Mouse (Mus musculus) urinary bladder, adult 2 months (tissue): Measurements from ENCODE around the gene Mthfd2. TPM values are rescaled to one million over a fixed set of nuclear protein-coding genes. Genes with fewer than 3 reads are reported as not detected.

Experiments used
- DNase-seq: peaks from one replicate; pipeline ENCODE4 v3.0.0; 2022; ENCODE audit warnings: low spot score
- polyA plus RNA-seq: library from polyadenylated mRNA; depleted of rRNA; stranded (reverse); fragments of >200 nt; gene quantifications from 2 replicates; pipeline ENCODE4 v1.2.3, GENCODE M21; 2012; rRNA removed

Mthfd2 gene
- polyA plus RNA-seq, 1 experiment: 4.4 TPM

DNA sequence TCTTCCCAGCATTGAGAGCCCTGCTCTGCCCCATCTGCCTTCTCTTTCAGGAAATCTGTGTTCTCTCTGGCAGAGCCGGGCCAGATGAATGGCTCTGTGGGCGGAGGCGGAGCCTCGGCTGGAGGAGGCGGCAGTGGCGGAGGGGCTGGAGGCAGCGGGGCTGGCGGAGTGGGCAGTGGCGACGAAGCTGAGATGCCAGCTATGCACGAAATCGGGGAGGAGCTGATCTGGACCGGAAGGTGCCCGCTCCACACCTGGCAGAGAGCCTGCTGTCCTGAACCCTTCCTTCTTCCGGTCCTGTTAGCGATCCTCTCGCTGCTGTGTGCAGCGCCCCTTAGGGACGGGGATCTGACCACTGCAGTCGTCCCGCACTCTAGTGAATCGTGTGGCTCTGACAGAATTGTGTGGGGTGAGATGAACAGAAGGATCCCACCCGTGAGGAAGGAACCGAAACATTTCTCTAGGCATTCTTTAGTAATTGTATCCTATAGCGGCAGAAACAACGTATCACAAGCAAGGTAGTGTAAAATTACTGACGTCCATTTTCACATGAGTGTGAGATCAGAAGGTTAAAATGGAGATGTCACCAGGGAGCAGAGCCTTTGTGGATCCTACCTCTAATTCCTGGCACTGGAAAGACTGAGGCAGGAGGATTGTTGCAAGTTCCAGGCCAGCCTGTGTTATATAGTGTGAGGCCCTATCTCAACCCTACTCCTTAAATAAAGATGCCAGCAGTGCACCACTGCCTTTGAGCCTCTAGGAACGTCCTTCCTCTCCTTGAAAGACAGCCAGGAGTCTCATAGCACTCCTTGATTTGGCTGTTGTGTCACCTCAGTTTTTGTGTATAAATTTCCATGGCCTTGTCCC is 57.3 kb downstream of the Mthfd2 start:
- DNase-seq: peak; percentile 67

DNA sequence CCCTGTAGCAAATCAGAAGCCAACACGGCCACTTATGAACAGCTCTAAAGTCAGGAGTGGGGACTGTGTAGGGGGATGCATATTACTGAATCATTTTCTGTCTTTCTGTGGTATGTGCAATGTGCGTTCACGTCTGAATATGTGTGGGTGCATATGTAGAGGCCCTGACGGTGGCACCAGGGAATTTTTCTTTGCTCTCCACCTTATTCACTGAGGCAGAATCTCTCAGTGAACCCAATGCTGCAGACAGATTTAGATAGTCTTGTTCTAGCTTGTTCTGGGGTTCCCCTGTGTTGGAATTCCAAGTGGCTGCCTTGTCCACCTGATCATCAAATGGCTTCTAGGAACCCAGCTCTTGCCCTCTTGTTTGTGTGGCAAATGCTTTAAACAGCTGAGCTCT is 58.1 kb downstream of the Mthfd2 start:
- DNase-seq: no peak

DNA sequence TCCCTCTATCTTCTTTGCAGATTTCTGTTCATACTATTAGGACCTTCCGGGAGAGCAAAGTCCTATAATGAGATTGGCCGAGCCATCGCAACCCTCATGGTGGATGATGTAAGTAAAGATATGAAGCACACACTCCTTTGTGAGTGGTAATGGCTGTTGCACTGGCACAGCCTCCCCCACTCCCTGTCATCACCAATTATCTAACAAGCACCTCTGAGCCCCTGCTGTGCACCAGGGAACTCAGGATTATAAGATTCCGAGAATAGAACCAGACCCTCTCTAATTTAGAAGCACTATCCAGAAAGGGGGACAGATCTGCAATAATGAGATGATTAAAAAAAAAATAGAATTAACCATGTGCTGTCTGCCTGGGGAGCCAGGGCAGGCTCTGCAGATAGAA is 60.1 kb downstream of the Mthfd2 start:
- no peak for DNase-seq

DNA sequence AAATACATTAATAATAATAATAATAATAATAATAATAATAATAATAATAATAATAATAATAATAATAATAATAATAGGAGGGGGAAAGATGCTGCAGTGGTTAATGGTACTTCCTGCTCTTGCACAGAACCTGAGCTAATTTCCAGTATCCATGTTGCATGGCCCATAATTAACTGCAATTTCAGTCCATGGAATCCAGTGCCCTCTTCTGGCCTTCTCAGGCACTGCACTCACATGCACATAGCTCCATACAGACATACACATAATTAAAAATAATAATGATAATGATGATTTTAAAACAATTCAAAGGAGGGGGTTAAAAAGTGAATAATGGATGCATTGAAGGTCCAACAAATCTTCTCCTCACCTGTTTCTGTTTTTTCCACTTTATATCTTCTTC is 60.5 kb downstream of the Mthfd2 start:
- DNase-seq: no peak

DNA sequence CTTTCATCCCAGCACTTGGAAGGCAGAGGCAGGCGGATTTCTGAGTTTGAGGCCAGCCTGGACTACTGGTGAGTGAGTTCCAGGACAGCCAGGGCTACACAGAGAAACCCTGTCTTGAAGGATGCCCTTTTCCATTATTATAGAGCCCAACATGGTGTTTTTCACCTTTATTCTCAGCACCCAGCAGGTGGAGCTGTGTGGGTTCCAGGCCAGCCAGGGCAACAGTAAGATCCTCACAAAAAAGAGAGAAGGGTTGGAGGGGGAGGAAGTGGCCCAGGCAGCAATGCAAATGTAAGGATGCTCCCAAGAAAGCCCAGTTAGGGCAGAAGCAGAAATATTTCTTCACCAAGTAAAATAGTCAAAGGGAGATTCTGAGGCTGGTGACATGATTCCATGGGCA is 61.2 kb downstream of the Mthfd2 start:
- DNase-seq: no peak

Other genes with a start within 250 kb of the Mthfd2 start
- 28.5 and 35.8 TPM in 2 replicates for gene Pcgf1, start 248.0 kb downstream of the Mthfd2 start, polyA plus RNA-seq
- gene Lbx2, start 239.5 kb downstream of the Mthfd2 start, polyA plus RNA-seq: 0.84 and 1.0 TPM in 2 replicates
- 3.1 and 4.5 TPM in 2 replicates for gene Ccdc142, start 224.3 kb downstream of the Mthfd2 start, polyA plus RNA-seq
- gene Gm42688, start 224.3 kb downstream of the Mthfd2 start, polyA plus RNA-seq: 5.0 and 6.1 TPM in 2 replicates
- gene Mrpl53, start 216.9 kb downstream of the Mthfd2 start, polyA plus RNA-seq: 64.9 and 84.8 TPM in 2 replicates
- gene Mogs, start 210.4 kb downstream of the Mthfd2 start, polyA plus RNA-seq: 29.7 and 40.3 TPM in 2 replicates
- 85.6 and 89.2 TPM in 2 replicates for gene Wbp1, start 204.3 kb downstream of the Mthfd2 start, polyA plus RNA-seq
- gene Ino80b, start 200.5 kb downstream of the Mthfd2 start, polyA plus RNA-seq: 25.2 and 25.5 TPM in 2 replicates
- 20.7 and 22.1 TPM in 2 replicates for gene Rtkn, start 190.4 kb downstream of the Mthfd2 start, polyA plus RNA-seq
- 4.9 and 5.6 TPM in 2 replicates for gene Wdr54, start 169.5 kb downstream of the Mthfd2 start, polyA plus RNA-seq
- gene 1700003E16Rik, start 169.5 kb downstream of the Mthfd2 start, polyA plus RNA-seq: 1.2 and 1.5 TPM in 2 replicates
- gene Dctn1, start 160.0 kb downstream of the Mthfd2 start, polyA plus RNA-seq: 97.9 and 119 TPM in 2 replicates
- 0.06 TPM in 1 of 2 replicates, not detected in the other for gene Slc4a5, start 106.1 kb downstream of the Mthfd2 start, polyA plus RNA-seq
- gene Mob1a, start 108 bp upstream of the Mthfd2 start, polyA plus RNA-seq: 55.1 and 57.1 TPM in 2 replicates
- 57.9 and 67.0 TPM in 2 replicates for gene Bola3, start 23.2 kb upstream of the Mthfd2 start, polyA plus RNA-seq
- gene Tet3, start 133.2 kb upstream of the Mthfd2 start, polyA plus RNA-seq: 9.4 and 14.4 TPM in 2 replicates
- gene Dguok, start 181.1 kb upstream of the Mthfd2 start, polyA plus RNA-seq: 79.1 and 106 TPM in 2 replicates
- gene Actg2, start 210.4 kb upstream of the Mthfd2 start, polyA plus RNA-seq: 8,061 and 9,269 TPM in 2 replicates
- 27.6 and 28.4 TPM in 2 replicates for gene Stambp, start 246.8 kb upstream of the Mthfd2 start, polyA plus RNA-seq